Mouse (Mus musculus): ENCODE measurements around the gene Hist1h4j. TPM values are rescaled to one million over a fixed set of nuclear protein-coding genes. Genes with fewer than 3 reads are reported as not detected.
"Not testable (repeated sequence)": the region's sequence is repeated elsewhere in the genome, so short reads cannot be mapped to it uniquely, and the experiment has no call there.

Gene Hist1h4j
- polyA plus RNA-seq, 1 experiment from 2014 or later: 3.6 TPM

DNA sequence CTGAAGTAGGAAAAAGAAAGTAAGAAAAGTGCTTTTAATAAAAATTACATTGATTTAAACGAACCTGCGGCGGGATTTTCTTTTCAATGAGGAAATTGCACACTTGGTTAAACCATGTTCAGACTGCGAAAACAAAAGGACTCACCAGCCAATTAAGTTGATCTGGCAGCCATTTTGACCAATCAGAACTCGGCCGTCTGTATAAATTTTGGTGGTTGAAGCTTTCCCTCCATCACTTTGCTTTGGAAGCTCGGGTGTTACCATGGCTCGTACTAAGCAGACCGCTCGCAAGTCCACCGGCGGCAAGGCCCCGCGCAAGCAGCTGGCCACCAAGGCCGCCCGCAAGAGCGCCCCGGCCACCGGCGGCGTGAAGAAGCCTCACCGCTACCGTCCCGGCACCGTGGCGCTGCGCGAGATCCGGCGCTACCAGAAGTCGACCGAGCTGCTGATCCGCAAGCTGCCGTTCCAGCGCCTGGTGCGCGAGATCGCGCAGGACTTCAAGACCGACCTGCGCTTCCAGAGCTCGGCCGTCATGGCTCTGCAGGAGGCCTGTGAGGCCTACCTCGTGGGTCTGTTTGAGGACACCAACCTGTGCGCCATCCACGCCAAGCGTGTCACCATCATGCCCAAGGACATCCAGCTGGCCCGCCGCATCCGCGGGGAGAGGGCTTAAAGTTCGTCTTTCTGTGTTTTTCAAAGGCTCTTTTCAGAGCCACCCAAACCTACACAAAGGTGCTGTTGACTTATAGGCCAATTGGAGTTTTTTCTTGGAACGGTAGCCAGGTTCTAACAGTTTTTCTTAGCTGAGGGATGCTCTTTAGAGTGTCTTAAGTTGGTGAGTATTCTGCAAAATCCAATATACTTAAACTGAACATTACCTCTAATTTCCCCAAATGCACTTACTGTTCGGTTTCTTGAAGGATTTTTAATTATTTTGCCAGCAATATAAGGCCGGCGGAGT is 17.2 kb upstream of the Hist1h4j start, which contains the start of gene Hist1h3h:
TSS of gene Hist1h3h (plus strand) at position 263 of the 961 bp plus-strand sequence.
- WGBS: 1% methylated on average over 29 of the region's 56 CpGs
- Histone ChIP-seq H3K4me2 (peak within 1 kb of the TSS; percentile 69), H3K27ac (peak within 1 kb of the TSS; percentile 96), H3K4me3 (replicated peaks) (peak within 1 kb of the TSS; percentile 46), H3K4me1 (peaks cover 23% of the 10 kb centered on the region), H3K9ac (peak within 1 kb of the TSS; percentile 50)
- H3K36me3 ChIP-seq; H3K9me3 ChIP-seq; H3K27me3 ChIP-seq (replicated peaks): not testable (repeated sequence)
- peak; percentile 25; the same call in 1 of the 2 replicates for ATAC-seq (ENCODE audit: insufficient read depth, low FRiP score, low read depth)

DNA sequence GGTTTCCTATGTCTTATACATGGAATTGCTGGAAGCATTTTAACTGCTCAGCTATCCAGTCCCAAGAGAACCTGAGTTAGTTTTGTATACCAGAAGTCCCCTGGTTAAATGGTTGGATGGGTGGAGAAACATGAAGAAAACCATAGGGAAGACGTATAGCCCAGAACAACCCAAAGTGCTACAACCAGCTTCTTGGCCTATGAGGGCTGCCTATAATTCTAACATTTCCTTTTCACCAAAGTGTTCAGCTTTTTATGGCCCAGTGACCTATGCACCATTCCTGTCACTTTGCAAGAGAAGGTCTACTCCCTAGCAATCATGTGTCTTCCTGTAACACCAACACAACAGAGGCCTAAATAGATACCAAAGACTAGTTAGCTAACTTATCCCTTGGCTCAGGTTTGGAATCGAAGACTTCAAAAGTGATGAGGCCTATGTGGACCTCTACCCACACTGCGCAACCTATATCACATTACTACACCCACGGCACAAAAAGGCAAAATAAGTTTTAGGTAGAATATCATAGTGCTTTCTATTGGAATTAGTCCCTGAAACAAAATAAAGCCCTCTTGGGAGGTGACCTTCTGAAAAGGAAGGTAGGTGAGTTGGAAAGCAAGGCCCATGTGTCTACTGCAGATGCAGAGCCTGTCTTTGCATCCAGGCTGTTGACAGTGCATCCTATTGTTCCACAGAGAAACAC is 16.3 kb upstream of the Hist1h4j start:
- Histone ChIP-seq H3K4me3 (replicated peaks) (peak overlapping the region; percentile 41), H3K27ac (peak overlapping the region; percentile 90), H3K9ac (peak overlapping the region; percentile 29), H3K9me3 (no peaks in the 10 kb centered on the region), H3K36me3 (no peaks in the 10 kb centered on the region), H3K4me1 (peaks cover 24% of the 10 kb centered on the region), H3K27me3 (replicated peaks) (no peaks in the 10 kb centered on the region), H3K4me2 (peak overlapping the region; percentile 57)
- WGBS: 46% methylated on average over 4 of the region's 4 CpGs
- no peak for ATAC-seq (ENCODE audit: insufficient read depth, low FRiP score, low read depth)

DNA sequence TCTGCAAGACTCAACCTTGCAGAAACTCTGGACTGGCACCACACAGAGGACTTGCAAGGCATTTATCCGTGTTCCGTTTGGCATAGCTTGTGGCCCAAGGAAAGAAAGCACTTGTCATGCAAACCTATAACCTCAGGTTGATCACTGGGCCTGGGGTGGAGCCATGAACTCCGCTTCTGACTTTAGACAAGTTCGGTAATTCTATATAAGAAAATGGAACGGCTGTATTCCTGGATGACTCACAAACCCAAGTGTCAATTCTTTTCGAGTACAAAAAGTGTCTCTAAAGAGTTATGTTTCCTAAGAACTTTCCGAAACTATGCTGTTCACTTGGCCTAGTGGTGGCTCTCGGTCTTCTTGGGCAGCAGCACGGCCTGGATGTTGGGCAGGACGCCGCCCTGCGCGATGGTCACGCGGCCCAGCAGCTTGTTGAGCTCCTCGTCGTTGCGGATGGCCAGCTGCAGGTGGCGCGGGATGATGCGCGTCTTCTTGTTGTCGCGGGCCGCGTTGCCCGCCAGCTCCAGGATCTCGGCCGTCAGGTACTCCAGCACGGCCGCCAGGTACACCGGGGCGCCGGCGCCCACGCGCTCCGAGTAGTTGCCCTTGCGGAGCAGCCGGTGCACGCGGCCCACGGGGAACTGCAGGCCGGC is 13.6 kb upstream of the Hist1h4j start:
- H3K27me3 ChIP-seq (replicated peaks); H3K9me3 ChIP-seq; H3K36me3 ChIP-seq; H3K9ac ChIP-seq: not testable (repeated sequence)
- 2% methylated on average over 20 of the region's 44 CpGs for WGBS
- Histone ChIP-seq H3K4me2 (peak overlapping the region; percentile 44), H3K4me1 (peaks cover 16% of the 10 kb centered on the region), H3K4me3 (replicated peaks) (peak overlapping the region; percentile 41), H3K27ac (peak overlapping the region; percentile 86)
- ATAC-seq (ENCODE audit: insufficient read depth, low FRiP score, low read depth): peak; percentile 2; the same call in 1 of the 2 replicates

DNA sequence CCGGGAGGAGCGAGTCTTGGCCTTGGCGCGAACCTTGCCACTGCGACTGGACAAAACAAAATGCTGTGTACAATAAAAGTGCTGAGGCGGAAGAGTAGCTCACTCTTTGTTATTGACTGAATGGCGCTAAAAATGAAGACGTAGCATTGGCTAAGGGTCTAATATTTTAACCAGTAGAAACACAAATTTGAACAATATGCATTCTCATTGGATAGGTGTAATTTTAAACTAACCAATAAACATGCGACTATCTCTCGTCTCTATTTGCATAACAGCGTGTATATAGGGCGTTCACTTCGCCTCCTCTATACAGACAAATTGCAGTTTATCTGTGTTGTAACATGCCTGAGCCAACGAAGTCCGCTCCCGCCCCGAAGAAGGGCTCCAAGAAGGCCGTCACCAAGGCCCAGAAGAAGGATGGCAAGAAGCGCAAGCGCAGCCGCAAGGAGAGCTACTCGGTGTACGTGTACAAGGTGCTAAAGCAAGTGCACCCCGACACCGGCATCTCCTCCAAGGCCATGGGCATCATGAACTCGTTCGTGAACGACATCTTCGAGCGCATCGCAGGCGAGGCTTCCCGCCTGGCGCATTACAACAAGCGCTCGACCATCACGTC is 13.0 kb upstream of the Hist1h4j start, which contains the start of gene Hist1h2bm:
TSS of gene Hist1h2bm (plus strand) at position 288 of the 616 bp plus-strand sequence.
- Histone ChIP-seq H3K4me2 (peak within 1 kb of the TSS; percentile 62), H3K9ac (peak within 1 kb of the TSS; percentile 2; the same call in 1 of the 2 replicates), H3K4me1 (peaks cover 16% of the 10 kb centered on the region), H3K27ac (peak within 1 kb of the TSS; percentile 91), H3K4me3 (replicated peaks) (peak within 1 kb of the TSS; percentile 41)
- under 1% methylated on average over 33 of the region's 37 CpGs for WGBS
- not testable (repeated sequence) for H3K36me3 ChIP-seq; H3K27me3 ChIP-seq (replicated peaks); H3K9me3 ChIP-seq
- ATAC-seq (ENCODE audit: insufficient read depth, low FRiP score, low read depth): peak; percentile 96

DNA sequence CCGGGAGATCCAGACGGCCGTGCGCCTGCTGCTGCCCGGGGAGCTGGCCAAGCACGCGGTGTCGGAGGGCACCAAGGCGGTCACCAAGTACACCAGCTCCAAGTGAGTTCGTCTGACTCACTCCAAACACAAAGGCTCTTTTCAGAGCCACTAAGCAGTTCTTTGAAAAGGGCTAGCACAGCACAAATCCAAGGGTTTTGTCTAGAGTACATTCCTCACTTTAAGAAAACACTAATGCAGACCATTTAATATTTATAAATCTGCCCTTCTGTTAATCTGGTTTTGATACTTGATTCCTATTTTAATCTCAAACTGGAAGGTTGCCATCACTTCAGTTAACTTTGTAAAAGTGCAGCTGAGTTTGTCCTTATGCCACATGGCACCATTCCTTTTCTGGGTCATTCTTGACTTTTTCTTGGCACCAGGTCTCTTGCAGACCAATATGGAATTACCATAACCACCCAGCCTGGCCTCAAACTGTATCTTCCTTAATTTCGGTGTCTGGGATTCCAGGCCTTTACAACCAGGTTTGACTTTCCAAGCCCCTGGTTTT is 12.4 kb upstream of the Hist1h4j start:
- Histone ChIP-seq H3K4me2 (peak overlapping the region; percentile 62), H3K27me3 (replicated peaks) (no peaks in the 10 kb centered on the region), H3K36me3 (no peaks in the 10 kb centered on the region), H3K27ac (peak overlapping the region; percentile 91), H3K9ac (peak overlapping the region; percentile 2; the same call in 1 of the 2 replicates), H3K4me1 (peaks cover 16% of the 10 kb centered on the region), H3K4me3 (replicated peaks) (peak overlapping the region; percentile 35), H3K9me3 (no peaks in the 10 kb centered on the region)
- peak; percentile 3; the same call in 1 of the 2 replicates for ATAC-seq (ENCODE audit: insufficient read depth, low FRiP score, low read depth)
- 3% methylated on average over 11 of the region's 11 CpGs for WGBS

DNA sequence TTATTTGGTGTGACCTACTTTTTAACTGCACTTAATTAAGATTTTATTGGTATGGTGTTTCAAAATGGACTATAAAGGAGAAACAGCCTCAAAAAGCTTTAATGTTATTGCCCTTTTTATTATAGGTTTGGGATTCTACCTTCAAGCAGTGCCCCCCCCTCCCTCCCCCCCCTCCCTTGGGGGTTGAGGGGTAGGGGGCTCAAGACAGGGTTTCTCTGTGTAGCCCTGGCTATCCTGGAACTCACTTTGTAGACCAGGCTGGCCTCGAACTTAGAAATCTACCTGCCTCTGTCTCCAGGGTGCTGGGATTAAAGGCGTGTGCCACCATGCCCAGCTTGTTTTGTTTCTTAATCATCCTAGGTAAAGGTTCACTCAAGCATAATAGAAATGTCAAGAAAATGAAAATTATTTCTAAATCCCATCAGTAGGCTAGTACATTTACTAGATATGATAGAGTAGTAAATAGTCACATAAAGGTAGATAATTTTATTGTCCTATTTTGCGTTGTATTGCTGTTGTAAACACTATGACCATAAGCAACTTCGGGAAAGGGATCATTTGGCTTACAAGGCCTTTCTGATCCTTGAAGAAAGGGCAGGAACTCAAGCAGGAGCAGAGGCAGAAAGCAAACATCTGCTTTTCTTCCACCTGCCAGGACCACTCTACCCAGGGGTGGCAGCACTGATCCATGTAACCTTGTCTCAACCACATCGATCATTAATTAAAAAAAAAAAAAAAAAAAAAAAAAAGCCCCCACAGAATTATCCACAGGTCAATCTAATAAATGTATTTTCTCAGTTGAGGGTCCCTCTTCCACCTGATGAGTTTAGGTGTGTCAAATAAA is 11.6 kb upstream of the Hist1h4j start:
- no peak for ATAC-seq (ENCODE audit: insufficient read depth, low FRiP score, low read depth)
- peaks cover 13% of the 10 kb centered on the region for H3K4me1 ChIP-seq
- H3K4me2 ChIP-seq: peak overlapping the region; percentile 62
- 35% methylated on average over 5 of the region's 5 CpGs for WGBS
- H3K27ac ChIP-seq: peak overlapping the region; percentile 91
- no peaks in the 10 kb centered on the region for H3K9me3 ChIP-seq
- H3K9ac ChIP-seq: no peak overlapping the region
- H3K4me3 ChIP-seq (replicated peaks): no peak overlapping the region
- no peaks in the 10 kb centered on the region for H3K36me3 ChIP-seq
- no peaks in the 10 kb centered on the region for H3K27me3 ChIP-seq (replicated peaks)

DNA sequence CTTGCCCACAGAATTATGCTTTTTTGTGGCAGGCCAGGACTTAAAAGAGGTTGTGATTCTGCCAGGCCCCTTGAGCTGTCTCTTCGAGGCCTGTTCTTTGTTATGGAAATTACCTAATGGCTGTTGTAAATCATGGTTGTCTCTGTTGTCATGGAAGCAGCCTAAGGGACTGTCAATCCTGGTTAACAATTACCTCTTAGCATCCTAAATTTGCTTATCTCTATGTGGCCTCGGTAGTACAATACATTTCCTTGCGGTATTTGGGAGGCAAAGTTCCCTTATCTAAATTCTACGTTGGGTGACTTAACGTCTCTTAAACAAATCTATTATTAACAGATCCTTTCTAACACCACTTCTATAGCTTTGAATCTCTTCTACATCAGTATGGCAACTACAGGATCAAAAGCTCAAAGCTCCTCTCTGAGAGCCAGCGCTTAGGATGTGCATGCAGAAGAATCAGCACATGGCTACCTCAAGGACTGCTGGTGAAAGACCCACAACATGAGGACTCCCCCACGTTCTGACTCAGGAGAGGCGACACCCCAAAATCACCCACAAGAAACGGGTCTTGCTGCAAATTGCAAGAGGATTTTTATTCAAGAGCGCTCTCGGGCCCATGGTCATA is 6.8 kb upstream of the Hist1h4j start:
- H3K4me3 ChIP-seq (replicated peaks): no peak overlapping the region
- no peaks in the 10 kb centered on the region for H3K4me1 ChIP-seq
- 40% methylated on average over 11 of the region's 11 CpGs for WGBS
- no peak for ATAC-seq (ENCODE audit: insufficient read depth, low FRiP score, low read depth)
- no peak overlapping the region for H3K9ac ChIP-seq
- H3K27ac ChIP-seq: no peak overlapping the region
- H3K36me3 ChIP-seq: no peaks in the 10 kb centered on the region
- no peak overlapping the region for H3K4me2 ChIP-seq
- H3K9me3 ChIP-seq: no peaks in the 10 kb centered on the region
- no peaks in the 10 kb centered on the region for H3K27me3 ChIP-seq (replicated peaks)

DNA sequence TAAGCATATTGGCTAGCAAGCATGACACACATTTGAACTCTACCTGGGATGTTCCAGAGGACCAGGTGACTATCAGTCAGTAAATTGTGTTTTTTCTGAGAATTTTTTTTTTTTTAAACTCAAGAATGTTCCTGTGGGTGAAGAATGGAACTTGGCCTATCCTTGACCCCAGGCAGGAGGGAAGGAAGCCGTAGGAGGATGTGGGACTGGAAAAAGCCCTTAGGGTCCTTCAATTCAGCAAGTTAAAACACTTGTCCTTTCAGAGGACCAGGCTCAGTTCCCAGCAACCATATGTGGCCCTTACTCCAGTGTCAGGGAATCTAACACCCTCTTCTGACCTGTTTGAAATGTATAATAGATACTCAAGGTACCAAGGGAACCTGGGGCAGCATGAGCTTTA is 5.3 kb upstream of the Hist1h4j start:
- Histone ChIP-seq H3K4me3 (replicated peaks) (no peak overlapping the region), H3K4me1 (no peaks in the 10 kb centered on the region), H3K27me3 (replicated peaks) (no peaks in the 10 kb centered on the region), H3K4me2 (no peak overlapping the region), H3K9me3 (no peaks in the 10 kb centered on the region), H3K36me3 (no peaks in the 10 kb centered on the region), H3K27ac (no peak overlapping the region), H3K9ac (no peak overlapping the region)
- no peak for ATAC-seq (ENCODE audit: insufficient read depth, low FRiP score, low read depth)
- 67% methylated on average over 1 of the region's 1 CpGs for WGBS

DNA sequence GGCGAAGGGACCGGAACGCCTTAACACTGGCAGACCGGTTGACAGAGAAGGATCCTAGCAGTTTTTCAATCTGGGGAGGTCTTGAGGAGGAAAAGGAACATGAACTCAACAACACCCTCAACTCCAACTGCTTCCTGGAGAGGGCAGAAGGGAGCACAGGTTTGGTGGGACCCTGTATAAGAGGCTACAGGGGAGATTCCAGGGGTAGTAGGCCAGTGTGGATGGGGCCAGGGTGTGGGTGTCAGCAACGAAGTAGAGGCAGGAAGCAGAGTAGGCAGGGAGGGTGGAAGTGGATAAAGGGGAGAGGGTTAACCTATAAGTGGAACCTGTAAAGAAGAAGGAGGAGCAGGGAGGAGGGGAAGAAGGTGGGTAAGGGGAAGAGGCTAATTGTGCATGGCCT is 1.4 kb upstream of the Hist1h4j start:
- H3K27me3 ChIP-seq (replicated peaks): no peaks in the 10 kb centered on the region
- H3K4me1 ChIP-seq: no peaks in the 10 kb centered on the region
- ATAC-seq (ENCODE audit: insufficient read depth, low FRiP score, low read depth): no peak
- WGBS: 73% methylated on average over 5 of the region's 5 CpGs
- H3K27ac ChIP-seq: peak overlapping the region; percentile 33; the same call in 1 of the 2 replicates
- no peak overlapping the region for H3K9ac ChIP-seq
- H3K36me3 ChIP-seq: no peaks in the 10 kb centered on the region
- H3K4me3 ChIP-seq (replicated peaks): no peak overlapping the region
- H3K4me2 ChIP-seq: no peak overlapping the region
- H3K9me3 ChIP-seq: no peaks in the 10 kb centered on the region
